In genomic region chr17:7746841-7747240, GRCm38 (mm10) we compare ENCODE assay signal across 17 mouse cellular contexts.
DNase-seq lines count a peak whose midpoint lies in the region; ATAC-seq and TF ChIP-seq lines count a peak whose summit lies in the region.
"Had no signal": no experiment of that assay in that cellular context is flagged by ENCODE, and none has a peak within 500 bp of the region (broad histone marks: within the 10 kb centered on the region; RNA-seq: fewer than 3 reads in every experiment).

No protein-coding gene starts in this region.

- intact Hi-C loops in left cerebral cortex, postnatal 14 days (cut with DNase I), result no loop called here

- 56% methylated on average over 3 of the region's 3 CpGs for WGBS in forebrain, postnatal 0 days
- WGBS in forebrain, embryonic 14.5 days, result 81% methylated on average over 3 of the region's 3 CpGs
- WGBS in midbrain, embryonic 15.5 days, result 78% methylated on average over 3 of the region's 3 CpGs
- WGBS in midbrain, embryonic 14.5 days, result 74% methylated on average over 3 of the region's 3 CpGs

- ATAC-seq in forebrain, postnatal 0 days, result peak; percentile 91
- no peak for ATAC-seq in forebrain, embryonic 14.5 days
- 0 out of 2 replicates have a peak, but pooled peaks have one; percentile 37 for ATAC-seq in midbrain, embryonic 15.5 days (replicated peaks)
- no peak for ATAC-seq in midbrain, embryonic 14.5 days (ENCODE audit: low FRiP score, low TSS enrichment)
- no peak for ATAC-seq in megakaryocyte-erythroid progenitor cell, adult 5-6 weeks (replicated peaks; ENCODE audit: low FRiP score, low TSS enrichment, poor library complexity, severe bottlenecking)
- ATAC-seq: forebrain, embryonic 13.5 days; intestine, postnatal 0 days had no signal

- H3K4me1 ChIP-seq in forebrain, postnatal 0 days (ENCODE audit: insufficient read depth), result 0 out of 2 replicates have a peak, but pooled peaks cover 3% of the 10 kb centered on the region
- H3K4me1 ChIP-seq in forebrain, embryonic 14.5 days (ENCODE audit: control insufficient read depth, insufficient read depth, low read length), result no peaks in the 10 kb centered on the region
- no peaks in the 10 kb centered on the region for H3K4me1 ChIP-seq in midbrain, embryonic 15.5 days
- H3K4me1 ChIP-seq in midbrain, embryonic 14.5 days (ENCODE audit: control insufficient read depth, insufficient read depth, low read length), result no peaks in the 10 kb centered on the region
- H3K4me1 ChIP-seq: forebrain, embryonic 13.5 days; heart, embryonic 10.5 days had no signal

- H3K4me2 ChIP-seq in forebrain, postnatal 0 days (ENCODE audit: low read depth), result no peak overlapping the region
- H3K4me2 ChIP-seq in forebrain, embryonic 14.5 days (ENCODE audit: low read length), result no peak overlapping the region
- no peak overlapping the region for H3K4me2 ChIP-seq in midbrain, embryonic 15.5 days
- no peak overlapping the region for H3K4me2 ChIP-seq in midbrain, embryonic 14.5 days (ENCODE audit: low read length)
- H3K4me2 ChIP-seq: forebrain, embryonic 13.5 days; hindbrain, embryonic 14.5 days had no signal

- H3K36me3 ChIP-seq in forebrain, postnatal 0 days (ENCODE audit: insufficient read depth), result no peaks in the 10 kb centered on the region
- no peaks in the 10 kb centered on the region for H3K36me3 ChIP-seq in forebrain, embryonic 14.5 days (ENCODE audit: control insufficient read depth, insufficient read depth, low read length)
- H3K36me3 ChIP-seq in midbrain, embryonic 15.5 days (replicated peaks), result no peaks in the 10 kb centered on the region
- no peaks in the 10 kb centered on the region for H3K36me3 ChIP-seq in midbrain, embryonic 14.5 days (ENCODE audit: control insufficient read depth, insufficient read depth, low read length)
- H3K36me3 ChIP-seq: heart, embryonic 10.5 days had no signal

- no peaks in the 10 kb centered on the region for H3K9me3 ChIP-seq in forebrain, postnatal 0 days (ENCODE audit: low read length)
- no peaks in the 10 kb centered on the region for H3K9me3 ChIP-seq in forebrain, embryonic 14.5 days (replicated peaks; ENCODE audit: control insufficient read depth, low read length)
- no peaks in the 10 kb centered on the region for H3K9me3 ChIP-seq in midbrain, embryonic 15.5 days
- no peaks in the 10 kb centered on the region for H3K9me3 ChIP-seq in midbrain, embryonic 14.5 days (ENCODE audit: control insufficient read depth, low read length)
- H3K9me3 ChIP-seq: forebrain, embryonic 13.5 days; heart, embryonic 10.5 days had no signal

- H3K27ac ChIP-seq in forebrain, postnatal 0 days (ENCODE audit: low read depth, low read length), result no peak overlapping the region
- no peak overlapping the region for H3K27ac ChIP-seq in forebrain, embryonic 14.5 days (ENCODE audit: low read depth, low read length)
- H3K27ac ChIP-seq in midbrain, embryonic 15.5 days, result no peak overlapping the region
- no peak overlapping the region for H3K27ac ChIP-seq in midbrain, embryonic 14.5 days (replicated peaks; ENCODE audit: low read depth, low read length)
- H3K27ac ChIP-seq in layer of hippocampus, adult 2 months, result peak overlapping the region; percentile 79
- H3K27ac ChIP-seq: forebrain, embryonic 13.5 days; heart, embryonic 10.5 days; hindbrain, embryonic 14.5 days; left cerebral cortex, adult 2 months had no signal

- peak; percentile 37 for DNase-seq in forebrain, postnatal 0 days
- no peak for DNase-seq in forebrain, embryonic 14.5 days (ENCODE audit: low spot score)
- no peak for DNase-seq in midbrain, embryonic 14.5 days
- DNase-seq in layer of hippocampus, adult 2 months (ENCODE audit: low spot score in 2 of 2), result peak; percentile 38 to 75
- peak; percentile 46 to 50 for DNase-seq in left cerebral cortex, postnatal 14 days (ENCODE audit: low spot score in 2 of 2)
- DNase-seq in cerebellum, postnatal 10 days, result no peak
- DNase-seq: cerebellum, adult 11 months; cerebellum, postnatal 36 days; heart, postnatal 10 days; thymus, postnatal 36 days had no signal

- no peak for TF ChIP-seq CTCF in forebrain, postnatal 0 days (IDR thresholded peaks at IDR 0.05; ENCODE audit: low read depth)
- no peak for TF ChIP-seq CTCF in layer of hippocampus, adult 2 months (conservative IDR thresholded peaks at IDR 0.05)

- H3K9ac ChIP-seq in forebrain, postnatal 0 days, result no peak overlapping the region
- no peak overlapping the region for H3K9ac ChIP-seq in forebrain, embryonic 14.5 days (ENCODE audit: low read length)
- H3K9ac ChIP-seq in midbrain, embryonic 15.5 days, result no peak overlapping the region
- H3K9ac ChIP-seq in midbrain, embryonic 14.5 days (replicated peaks; ENCODE audit: low read length), result no peak overlapping the region
- H3K9ac ChIP-seq: forebrain, embryonic 13.5 days; hindbrain, embryonic 14.5 days had no signal

- no peaks in the 10 kb centered on the region for H3K27me3 ChIP-seq in forebrain, postnatal 0 days (ENCODE audit: insufficient read depth, low read length)
- H3K27me3 ChIP-seq in forebrain, embryonic 14.5 days (replicated peaks; ENCODE audit: control insufficient read depth, insufficient read depth, low read length), result no peaks in the 10 kb centered on the region
- no peaks in the 10 kb centered on the region for H3K27me3 ChIP-seq in midbrain, embryonic 15.5 days (replicated peaks)
- no peaks in the 10 kb centered on the region for H3K27me3 ChIP-seq in midbrain, embryonic 14.5 days (ENCODE audit: control insufficient read depth, insufficient read depth, low read length)
- H3K27me3 ChIP-seq: forebrain, embryonic 13.5 days had no signal

- H3K4me3 ChIP-seq in forebrain, postnatal 0 days (ENCODE audit: low read depth, low read length), result no peak overlapping the region
- H3K4me3 ChIP-seq in forebrain, embryonic 14.5 days (ENCODE audit: low read depth, low read length), result no peak overlapping the region
- no peak overlapping the region for H3K4me3 ChIP-seq in midbrain, embryonic 15.5 days
- H3K4me3 ChIP-seq in midbrain, embryonic 14.5 days (replicated peaks; ENCODE audit: low read depth, low read length), result no peak overlapping the region
- H3K4me3 ChIP-seq in layer of hippocampus, adult 2 months, result no peak overlapping the region
- H3K4me3 ChIP-seq: forebrain, embryonic 13.5 days; heart, embryonic 10.5 days; left cerebral cortex, adult 2 months had no signal

Comparison
In these comparisons a context has a peak if more than half of its experiments do, and no peak if none do; other contexts are left out.
1. ATAC-seq: peak in forebrain, postnatal 0 days (single experiment) and midbrain, embryonic 15.5 days (single experiment); none in forebrain, embryonic 14.5 days (single experiment), midbrain, embryonic 14.5 days (single experiment) and megakaryocyte-erythroid progenitor cell, adult 5-6 weeks (single experiment).
2. DNase-seq: peak in forebrain, postnatal 0 days (single experiment), layer of hippocampus, adult 2 months (2 of 2) and left cerebral cortex, postnatal 14 days (2 of 2); none in forebrain, embryonic 14.5 days (single experiment), midbrain, embryonic 14.5 days (single experiment) and cerebellum, postnatal 10 days (0 of 2).